Mouse (Mus musculus): ENCODE results near the gene Maml2. TPM values are rescaled to one million over a fixed set of nuclear protein-coding genes. Genes with fewer than 3 reads are reported as not detected.

Maml2 gene
- polyA plus RNA-seq, 1 experiment from 2014 or later, result 9.9 TPM

- no peak overlapping the region for H3K4me3 ChIP-seq (ENCODE audit: low read depth, low read length)
- WGBS, result 89% methylated on average over 3 of the region's 3 CpGs
- no peaks in the 10 kb centered on the region for H3K9me3 ChIP-seq (replicated peaks; ENCODE audit: control insufficient read depth, low read length, poor library complexity, severe bottlenecking)
- H3K27ac ChIP-seq (ENCODE audit: low read length), result no peak overlapping the region
- no peak overlapping the region for H3K9ac ChIP-seq (ENCODE audit: low read depth, low read length)
- H3K36me3 ChIP-seq (ENCODE audit: control insufficient read depth, insufficient read depth, low read length), result no peaks in the 10 kb centered on the region
- H3K27me3 ChIP-seq (ENCODE audit: control insufficient read depth, insufficient read depth, low read depth, low read length), result no peaks in the 10 kb centered on the region
- no peak overlapping the region for H3K4me2 ChIP-seq (ENCODE audit: low read length)
- ATAC-seq, result no peak
- H3K4me1 ChIP-seq (ENCODE audit: control insufficient read depth, insufficient read depth, low read length), result 0 out of 2 replicates have a peak, but pooled peaks cover 2% of the 10 kb centered on the region
These were observed 151.0 kb downstream of the Maml2 start for GRCm38 (mm10) chr9:13448716-13449115.

GRCm38 (mm10) chr9:13454651-13455123, 156.9 kb downstream of the Maml2 start:
- 14% methylated on average over 7 of the region's 7 CpGs for WGBS
- Histone ChIP-seq H3K9ac (ENCODE audit: low read depth, low read length) (no peak overlapping the region), H3K4me1 (ENCODE audit: control insufficient read depth, insufficient read depth, low read length) (peaks cover 6% of the 10 kb centered on the region; the same call in 1 of the 2 replicates), H3K4me2 (ENCODE audit: low read length) (peak overlapping the region; percentile 3; the same call in 1 of the 2 replicates), H3K27me3 (ENCODE audit: control insufficient read depth, insufficient read depth, low read depth, low read length) (no peaks in the 10 kb centered on the region), H3K27ac (ENCODE audit: low read length) (peak overlapping the region; percentile 45; the same call in 1 of the 2 replicates), H3K36me3 (ENCODE audit: control insufficient read depth, insufficient read depth, low read length) (no peaks in the 10 kb centered on the region), H3K9me3 (replicated peaks; ENCODE audit: control insufficient read depth, low read length, poor library complexity, severe bottlenecking) (no peaks in the 10 kb centered on the region), H3K4me3 (ENCODE audit: low read depth, low read length) (no peak overlapping the region)
- peak; percentile 78 for ATAC-seq

GRCm38 (mm10) chr9:13455231-13455630, 157.5 kb downstream of the Maml2 start:
- Histone ChIP-seq H3K9ac (ENCODE audit: low read depth, low read length) (no peak overlapping the region), H3K27ac (ENCODE audit: low read length) (no peak overlapping the region), H3K4me3 (ENCODE audit: low read depth, low read length) (no peak overlapping the region), H3K36me3 (ENCODE audit: control insufficient read depth, insufficient read depth, low read length) (no peaks in the 10 kb centered on the region), H3K9me3 (replicated peaks; ENCODE audit: control insufficient read depth, low read length, poor library complexity, severe bottlenecking) (no peaks in the 10 kb centered on the region), H3K4me1 (ENCODE audit: control insufficient read depth, insufficient read depth, low read length) (peaks cover 6% of the 10 kb centered on the region; the same call in 1 of the 2 replicates), H3K4me2 (ENCODE audit: low read length) (no peak overlapping the region), H3K27me3 (ENCODE audit: control insufficient read depth, insufficient read depth, low read depth, low read length) (no peaks in the 10 kb centered on the region)
- WGBS, result 68% methylated on average over 1 of the region's 1 CpGs
- ATAC-seq, result no peak

GRCm38 (mm10) chr9:13457774-13458173, 160.0 kb downstream of the Maml2 start:
- Histone ChIP-seq H3K27me3 (ENCODE audit: control insufficient read depth, insufficient read depth, low read depth, low read length) (no peaks in the 10 kb centered on the region), H3K9ac (ENCODE audit: low read depth, low read length) (no peak overlapping the region), H3K36me3 (ENCODE audit: control insufficient read depth, insufficient read depth, low read length) (no peaks in the 10 kb centered on the region), H3K27ac (ENCODE audit: low read length) (no peak overlapping the region), H3K9me3 (replicated peaks; ENCODE audit: control insufficient read depth, low read length, poor library complexity, severe bottlenecking) (no peaks in the 10 kb centered on the region), H3K4me1 (ENCODE audit: control insufficient read depth, insufficient read depth, low read length) (peaks cover 4% of the 10 kb centered on the region; the same call in 1 of the 2 replicates), H3K4me3 (ENCODE audit: low read depth, low read length) (no peak overlapping the region), H3K4me2 (ENCODE audit: low read length) (no peak overlapping the region)
- no peak for ATAC-seq
- 78% methylated on average over 6 of the region's 6 CpGs for WGBS

GRCm38 (mm10) chr9:13459371-13459770, 161.6 kb downstream of the Maml2 start:
- H3K36me3 ChIP-seq (ENCODE audit: control insufficient read depth, insufficient read depth, low read length), result no peaks in the 10 kb centered on the region
- H3K9ac ChIP-seq (ENCODE audit: low read depth, low read length), result no peak overlapping the region
- H3K4me2 ChIP-seq (ENCODE audit: low read length), result no peak overlapping the region
- H3K9me3 ChIP-seq (replicated peaks; ENCODE audit: control insufficient read depth, low read length, poor library complexity, severe bottlenecking), result no peaks in the 10 kb centered on the region
- no peak for ATAC-seq
- no peak overlapping the region for H3K27ac ChIP-seq (ENCODE audit: low read length)
- H3K27me3 ChIP-seq (ENCODE audit: control insufficient read depth, insufficient read depth, low read depth, low read length), result no peaks in the 10 kb centered on the region
- no peak overlapping the region for H3K4me3 ChIP-seq (ENCODE audit: low read depth, low read length)
- WGBS, result 44% methylated on average over 1 of the region's 1 CpGs
- H3K4me1 ChIP-seq (ENCODE audit: control insufficient read depth, insufficient read depth, low read length), result peaks cover 4% of the 10 kb centered on the region; the same call in 1 of the 2 replicates

- Histone ChIP-seq H3K9ac (ENCODE audit: low read depth, low read length) (no peak overlapping the region), H3K4me2 (ENCODE audit: low read length) (no peak overlapping the region), H3K36me3 (ENCODE audit: control insufficient read depth, insufficient read depth, low read length) (no peaks in the 10 kb centered on the region), H3K4me3 (ENCODE audit: low read depth, low read length) (no peak overlapping the region), H3K27me3 (ENCODE audit: control insufficient read depth, insufficient read depth, low read depth, low read length) (no peaks in the 10 kb centered on the region), H3K27ac (ENCODE audit: low read length) (no peak overlapping the region), H3K4me1 (ENCODE audit: control insufficient read depth, insufficient read depth, low read length) (peaks cover under 1% of the 10 kb centered on the region; the same call in 1 of the 2 replicates), H3K9me3 (replicated peaks; ENCODE audit: control insufficient read depth, low read length, poor library complexity, severe bottlenecking) (no peaks in the 10 kb centered on the region)
- WGBS, result 85% methylated on average over 3 of the region's 3 CpGs
- no peak for ATAC-seq
These were observed 162.3 kb downstream of the Maml2 start for GRCm38 (mm10) chr9:13460012-13460411.

- Histone ChIP-seq H3K27ac (ENCODE audit: low read length) (no peak overlapping the region), H3K4me3 (ENCODE audit: low read depth, low read length) (no peak overlapping the region), H3K9ac (ENCODE audit: low read depth, low read length) (no peak overlapping the region), H3K4me2 (ENCODE audit: low read length) (no peak overlapping the region), H3K4me1 (ENCODE audit: control insufficient read depth, insufficient read depth, low read length) (no peaks in the 10 kb centered on the region), H3K9me3 (replicated peaks; ENCODE audit: control insufficient read depth, low read length, poor library complexity, severe bottlenecking) (no peaks in the 10 kb centered on the region), H3K27me3 (ENCODE audit: control insufficient read depth, insufficient read depth, low read depth, low read length) (no peaks in the 10 kb centered on the region), H3K36me3 (ENCODE audit: control insufficient read depth, insufficient read depth, low read length) (no peaks in the 10 kb centered on the region)
- ATAC-seq, result no peak
- WGBS, result 97% methylated on average over 1 of the region's 1 CpGs
These were observed 163.2 kb downstream of the Maml2 start for GRCm38 (mm10) chr9:13460926-13461325.

GRCm38 (mm10) chr9:13465358-13466020, 167.7 kb downstream of the Maml2 start:
- no peaks in the 10 kb centered on the region for H3K9me3 ChIP-seq (replicated peaks; ENCODE audit: control insufficient read depth, low read length, poor library complexity, severe bottlenecking)
- no peak overlapping the region for H3K9ac ChIP-seq (ENCODE audit: low read depth, low read length)
- H3K27me3 ChIP-seq (ENCODE audit: control insufficient read depth, insufficient read depth, low read depth, low read length), result no peaks in the 10 kb centered on the region
- 92% methylated on average over 4 of the region's 4 CpGs for WGBS
- ATAC-seq, result no peak
- H3K4me3 ChIP-seq (ENCODE audit: low read depth, low read length), result no peak overlapping the region
- H3K4me2 ChIP-seq (ENCODE audit: low read length), result no peak overlapping the region
- H3K4me1 ChIP-seq (ENCODE audit: control insufficient read depth, insufficient read depth, low read length), result 0 out of 2 replicates have a peak, but pooled peaks cover 2% of the 10 kb centered on the region
- no peak overlapping the region for H3K27ac ChIP-seq (ENCODE audit: low read length)
- H3K36me3 ChIP-seq (ENCODE audit: control insufficient read depth, insufficient read depth, low read length), result no peaks in the 10 kb centered on the region

GRCm38 (mm10) chr9:13466351-13466750, 168.6 kb downstream of the Maml2 start:
- Histone ChIP-seq H3K9ac (ENCODE audit: low read depth, low read length) (no peak overlapping the region), H3K36me3 (ENCODE audit: control insufficient read depth, insufficient read depth, low read length) (no peaks in the 10 kb centered on the region), H3K27me3 (ENCODE audit: control insufficient read depth, insufficient read depth, low read depth, low read length) (no peaks in the 10 kb centered on the region), H3K4me2 (ENCODE audit: low read length) (no peak overlapping the region), H3K4me1 (ENCODE audit: control insufficient read depth, insufficient read depth, low read length) (0 out of 2 replicates have a peak, but pooled peaks cover 2% of the 10 kb centered on the region), H3K9me3 (replicated peaks; ENCODE audit: control insufficient read depth, low read length, poor library complexity, severe bottlenecking) (no peaks in the 10 kb centered on the region), H3K27ac (ENCODE audit: low read length) (no peak overlapping the region), H3K4me3 (ENCODE audit: low read depth, low read length) (no peak overlapping the region)
- 90% methylated on average over 4 of the region's 4 CpGs for WGBS
- ATAC-seq, result no peak

All from midbrain, embryonic 16.5 days (tissue).